Mouse (Mus musculus): ENCODE results near the gene Ucp2. TPM values are rescaled to one million over a fixed set of nuclear protein-coding genes. Genes with fewer than 3 reads are reported as not detected.
"Not testable (repeated sequence)": the region's sequence is repeated elsewhere in the genome, so short reads cannot be mapped to it uniquely, and the experiment has no call there.

Gene Ucp2
- polyA plus RNA-seq, 1 experiment from 2014 or later, result 382 TPM

DNA sequence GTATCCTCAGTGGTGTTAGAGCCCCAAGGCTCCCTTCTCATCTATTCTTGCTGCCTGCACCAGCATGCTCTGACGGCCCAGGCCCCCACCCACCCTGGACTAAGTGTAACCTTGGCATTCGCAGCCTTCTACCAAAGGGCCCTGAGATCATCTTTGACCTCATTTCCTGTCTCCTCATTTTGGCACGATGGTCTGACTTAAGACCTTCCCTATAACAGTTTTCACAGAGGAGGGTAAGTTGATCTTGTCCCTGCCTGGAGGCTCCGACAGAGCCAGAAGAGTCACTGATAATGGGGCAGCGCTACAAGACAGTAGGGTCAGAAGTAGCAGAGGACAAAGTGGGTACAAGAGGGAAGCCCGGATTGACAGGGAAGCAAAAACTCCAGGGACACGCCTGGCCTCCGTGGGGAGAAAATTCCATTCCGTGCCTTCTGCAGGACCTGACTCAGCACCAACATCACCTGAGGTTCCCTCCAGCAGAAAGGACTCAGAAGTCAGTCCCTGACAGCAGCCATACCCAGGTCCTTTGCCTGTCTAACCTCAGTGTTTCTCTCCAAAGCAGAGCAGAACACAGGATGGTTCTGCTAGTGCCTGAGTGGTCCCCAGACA is 19.2 kb upstream of the Ucp2 start:
- no peaks in the 10 kb centered on the region for H3K27me3 ChIP-seq (replicated peaks; ENCODE audit: control insufficient read depth, insufficient read depth, low read length)
- H3K27ac ChIP-seq (ENCODE audit: low read length), result no peak overlapping the region
- H3K4me3 ChIP-seq (ENCODE audit: low read length), result no peak overlapping the region
- H3K36me3 ChIP-seq (ENCODE audit: control insufficient read depth, insufficient read depth, low read length), result no peaks in the 10 kb centered on the region
- WGBS, result 76% methylated on average over 9 of the region's 9 CpGs
- ATAC-seq, result no peak
- H3K9ac ChIP-seq (ENCODE audit: low read depth, low read length), result no peak overlapping the region
- no peaks in the 10 kb centered on the region for H3K4me1 ChIP-seq (ENCODE audit: control insufficient read depth, insufficient read depth, low read length)
- no peaks in the 10 kb centered on the region for H3K9me3 ChIP-seq (ENCODE audit: control insufficient read depth, low read length)
- H3K4me2 ChIP-seq (ENCODE audit: low read depth, low read length), result no peak overlapping the region

DNA sequence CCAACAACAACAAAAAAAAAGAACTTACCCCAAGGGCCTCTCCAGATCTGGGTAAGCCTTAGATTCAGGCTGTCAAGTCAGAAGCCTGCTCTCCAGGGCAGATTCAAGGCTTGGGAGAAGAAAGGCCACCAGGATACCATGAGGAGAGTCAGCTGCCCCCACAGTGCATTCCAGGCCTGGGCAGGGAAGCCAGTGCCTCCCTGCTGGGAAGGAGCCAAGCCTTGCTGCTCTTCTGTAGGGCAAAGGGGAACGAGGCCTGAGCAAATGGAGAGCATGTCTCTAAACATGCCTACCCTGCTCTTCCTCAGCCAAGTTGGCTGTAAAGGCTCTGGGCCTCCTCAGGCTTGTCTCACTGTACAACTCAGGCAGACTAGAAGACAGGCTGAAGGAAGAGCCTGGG is 18.5 kb upstream of the Ucp2 start:
- no peaks in the 10 kb centered on the region for H3K36me3 ChIP-seq (ENCODE audit: control insufficient read depth, insufficient read depth, low read length)
- no peak overlapping the region for H3K4me2 ChIP-seq (ENCODE audit: low read depth, low read length)
- no peak overlapping the region for H3K9ac ChIP-seq (ENCODE audit: low read depth, low read length)
- no peaks in the 10 kb centered on the region for H3K4me1 ChIP-seq (ENCODE audit: control insufficient read depth, insufficient read depth, low read length)
- H3K4me3 ChIP-seq (ENCODE audit: low read length), result no peak overlapping the region
- no peaks in the 10 kb centered on the region for H3K27me3 ChIP-seq (replicated peaks; ENCODE audit: control insufficient read depth, insufficient read depth, low read length)
- H3K9me3 ChIP-seq (ENCODE audit: control insufficient read depth, low read length), result no peaks in the 10 kb centered on the region
- WGBS, result 40% methylated on average over 1 of the region's 1 CpGs
- no peak for ATAC-seq
- no peak overlapping the region for H3K27ac ChIP-seq (ENCODE audit: low read length)

DNA sequence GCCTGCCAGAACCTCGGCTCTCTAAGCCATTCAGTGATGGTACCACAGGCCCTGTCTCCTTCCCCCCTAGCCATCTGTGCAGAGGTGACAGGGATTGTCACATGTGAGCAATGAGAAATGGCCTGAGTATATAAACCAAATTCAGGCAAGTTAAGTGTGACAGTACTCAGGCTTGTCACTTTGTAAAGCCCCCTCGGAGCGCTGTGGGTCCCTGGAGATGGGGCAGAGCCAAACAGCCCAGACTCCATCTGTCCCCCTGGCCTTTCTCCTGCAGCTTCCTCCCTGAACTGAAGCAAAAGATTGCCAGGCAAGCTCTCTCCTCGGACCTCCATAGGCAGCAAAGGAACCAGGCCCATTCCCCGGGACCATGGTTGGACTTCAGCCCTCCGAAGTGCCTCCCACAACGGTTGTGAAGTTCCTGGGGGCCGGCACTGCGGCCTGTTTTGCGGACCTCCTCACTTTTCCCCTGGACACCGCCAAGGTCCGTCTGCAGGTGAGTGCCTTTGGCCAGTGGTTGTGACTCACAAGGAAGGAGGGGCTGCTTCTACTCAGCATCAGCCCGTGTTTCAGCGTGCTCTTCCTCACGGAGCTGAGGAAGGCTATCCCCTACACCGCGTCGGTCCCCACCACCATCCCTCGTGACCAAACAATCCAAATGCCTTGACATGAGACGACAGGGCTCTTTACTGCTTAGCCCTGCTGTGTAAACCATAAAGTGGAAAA is 13.9 kb upstream of the Ucp2 start:
- Histone ChIP-seq H3K27ac (ENCODE audit: low read length) (no peak overlapping the region), H3K4me1 (ENCODE audit: control insufficient read depth, insufficient read depth, low read length) (no peaks in the 10 kb centered on the region), H3K9me3 (ENCODE audit: control insufficient read depth, low read length) (no peaks in the 10 kb centered on the region), H3K36me3 (ENCODE audit: control insufficient read depth, insufficient read depth, low read length) (no peaks in the 10 kb centered on the region), H3K27me3 (replicated peaks; ENCODE audit: control insufficient read depth, insufficient read depth, low read length) (no peaks in the 10 kb centered on the region), H3K9ac (ENCODE audit: low read depth, low read length) (no peak overlapping the region), H3K4me3 (ENCODE audit: low read length) (no peak overlapping the region), H3K4me2 (ENCODE audit: low read depth, low read length) (no peak overlapping the region)
- WGBS, result 73% methylated on average over 20 of the region's 20 CpGs
- ATAC-seq, result no peak

- H3K27ac ChIP-seq (ENCODE audit: low read length), result no peak overlapping the region
- no peaks in the 10 kb centered on the region for H3K9me3 ChIP-seq (ENCODE audit: control insufficient read depth, low read length)
- no peaks in the 10 kb centered on the region for H3K27me3 ChIP-seq (replicated peaks; ENCODE audit: control insufficient read depth, insufficient read depth, low read length)
- no peaks in the 10 kb centered on the region for H3K4me1 ChIP-seq (ENCODE audit: control insufficient read depth, insufficient read depth, low read length)
- H3K4me2 ChIP-seq (ENCODE audit: low read depth, low read length), result no peak overlapping the region
- WGBS, result 64% methylated on average over 15 of the region's 15 CpGs
- no peaks in the 10 kb centered on the region for H3K36me3 ChIP-seq (ENCODE audit: control insufficient read depth, insufficient read depth, low read length)
- ATAC-seq, result no peak
- no peak overlapping the region for H3K9ac ChIP-seq (ENCODE audit: low read depth, low read length)
- H3K4me3 ChIP-seq (ENCODE audit: low read length), result no peak overlapping the region
Measured at GRCm38 (mm10) chr7:100479823-100480164, 13.3 kb upstream of the Ucp2 start.

GRCm38 (mm10) chr7:100480175-100480574 is 13.0 kb upstream of the Ucp2 start:
- no peak for ATAC-seq
- 87% methylated on average over 17 of the region's 17 CpGs for WGBS

DNA sequence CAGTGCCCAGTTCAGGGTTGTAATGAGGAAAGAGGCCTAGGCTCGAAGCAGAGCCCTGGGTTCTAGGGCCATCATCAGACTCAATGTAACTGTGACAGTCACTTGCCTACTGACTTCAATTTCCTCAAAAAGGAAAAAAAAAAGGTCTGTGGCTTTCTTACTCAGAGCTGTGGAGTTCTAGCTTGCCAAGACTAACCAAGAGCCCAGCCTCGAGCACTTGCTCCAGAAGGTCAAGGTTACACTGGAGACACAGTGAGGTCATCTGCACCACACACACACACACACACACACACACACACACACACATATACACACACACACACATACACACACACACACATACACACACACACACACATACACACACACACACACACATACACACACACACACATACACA is 11.1 kb upstream of the Ucp2 start:
- H3K27me3 ChIP-seq (replicated peaks; ENCODE audit: control insufficient read depth, insufficient read depth, low read length); H3K27ac ChIP-seq (ENCODE audit: low read length); H3K4me3 ChIP-seq (ENCODE audit: low read length); H3K4me2 ChIP-seq (ENCODE audit: low read depth, low read length); ATAC-seq; H3K9ac ChIP-seq (ENCODE audit: low read depth, low read length); H3K4me1 ChIP-seq (ENCODE audit: control insufficient read depth, insufficient read depth, low read length); H3K36me3 ChIP-seq (ENCODE audit: control insufficient read depth, insufficient read depth, low read length); H3K9me3 ChIP-seq (ENCODE audit: control insufficient read depth, low read length): not testable (repeated sequence)
- 92% methylated on average over 2 of the region's 2 CpGs for WGBS

More at GRCm38 (mm10) chr7:100480175-100480574, 13.0 kb upstream of the Ucp2 start:
- Histone ChIP-seq H3K27me3 (replicated peaks; ENCODE audit: control insufficient read depth, insufficient read depth, low read length) (no peaks in the 10 kb centered on the region), H3K36me3 (ENCODE audit: control insufficient read depth, insufficient read depth, low read length) (no peaks in the 10 kb centered on the region), H3K4me2 (ENCODE audit: low read depth, low read length) (no peak overlapping the region), H3K9ac (ENCODE audit: low read depth, low read length) (no peak overlapping the region), H3K27ac (ENCODE audit: low read length) (no peak overlapping the region), H3K4me1 (ENCODE audit: control insufficient read depth, insufficient read depth, low read length) (no peaks in the 10 kb centered on the region), H3K9me3 (ENCODE audit: control insufficient read depth, low read length) (no peaks in the 10 kb centered on the region), H3K4me3 (ENCODE audit: low read length) (no peak overlapping the region)

DNA sequence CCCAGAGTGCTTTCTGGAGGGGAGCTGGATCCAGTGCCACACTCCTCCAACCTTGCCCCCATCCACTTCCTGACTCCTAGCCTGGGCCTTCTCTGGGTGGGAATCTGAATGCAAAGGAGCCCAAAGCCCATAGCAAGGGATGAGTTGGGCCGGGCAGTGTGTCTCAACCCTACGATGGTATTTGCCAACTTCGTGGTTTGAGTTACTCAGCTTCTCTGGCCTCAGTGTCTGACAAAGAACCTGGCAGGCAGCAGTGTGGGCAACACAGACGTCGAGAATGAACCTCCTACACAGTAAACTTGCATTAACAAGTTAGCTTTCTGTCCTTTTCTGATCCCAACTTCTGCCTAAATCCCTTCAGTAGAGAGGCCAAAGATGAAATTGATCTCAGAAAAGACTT is 8.6 kb upstream of the Ucp2 start:
- H3K9me3 ChIP-seq (ENCODE audit: control insufficient read depth, low read length), result no peaks in the 10 kb centered on the region
- H3K27ac ChIP-seq (ENCODE audit: low read length), result no peak overlapping the region
- no peak overlapping the region for H3K4me3 ChIP-seq (ENCODE audit: low read length)
- 86% methylated on average over 5 of the region's 5 CpGs for WGBS
- H3K4me2 ChIP-seq (ENCODE audit: low read depth, low read length), result no peak overlapping the region
- H3K4me1 ChIP-seq (ENCODE audit: control insufficient read depth, insufficient read depth, low read length), result no peaks in the 10 kb centered on the region
- H3K36me3 ChIP-seq (ENCODE audit: control insufficient read depth, insufficient read depth, low read length), result no peaks in the 10 kb centered on the region
- no peaks in the 10 kb centered on the region for H3K27me3 ChIP-seq (replicated peaks; ENCODE audit: control insufficient read depth, insufficient read depth, low read length)
- no peak for ATAC-seq
- no peak overlapping the region for H3K9ac ChIP-seq (ENCODE audit: low read depth, low read length)

DNA sequence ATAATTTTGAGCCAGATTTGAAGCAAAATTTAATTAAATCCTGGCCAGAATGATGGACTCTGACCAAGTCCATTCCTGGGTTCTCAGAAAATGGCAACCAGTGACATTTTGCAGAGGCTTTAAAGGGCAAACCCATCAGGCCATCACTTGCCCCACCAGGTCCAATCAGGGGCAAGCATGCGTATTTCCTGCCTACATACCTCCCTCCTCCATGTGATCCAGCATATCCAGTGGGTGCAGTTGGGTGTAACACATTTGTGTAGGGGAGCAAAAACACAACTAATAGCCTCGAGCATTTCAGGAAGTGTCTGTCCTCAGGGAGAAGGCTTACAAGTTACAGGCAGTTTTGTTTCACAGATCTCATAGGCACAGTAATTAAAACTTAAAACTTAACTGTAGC is 5.8 kb upstream of the Ucp2 start:
- no peak overlapping the region for H3K27ac ChIP-seq (ENCODE audit: low read length)
- H3K27me3 ChIP-seq (replicated peaks; ENCODE audit: control insufficient read depth, insufficient read depth, low read length), result no peaks in the 10 kb centered on the region
- H3K9me3 ChIP-seq (ENCODE audit: control insufficient read depth, low read length), result no peaks in the 10 kb centered on the region
- ATAC-seq, result no peak
- no peak overlapping the region for H3K9ac ChIP-seq (ENCODE audit: low read depth, low read length)
- H3K4me2 ChIP-seq (ENCODE audit: low read depth, low read length), result no peak overlapping the region
- no peak overlapping the region for H3K4me3 ChIP-seq (ENCODE audit: low read length)
- WGBS, result 68% methylated on average over 2 of the region's 2 CpGs
- no peaks in the 10 kb centered on the region for H3K4me1 ChIP-seq (ENCODE audit: control insufficient read depth, insufficient read depth, low read length)
- no peaks in the 10 kb centered on the region for H3K36me3 ChIP-seq (ENCODE audit: control insufficient read depth, insufficient read depth, low read length)

DNA sequence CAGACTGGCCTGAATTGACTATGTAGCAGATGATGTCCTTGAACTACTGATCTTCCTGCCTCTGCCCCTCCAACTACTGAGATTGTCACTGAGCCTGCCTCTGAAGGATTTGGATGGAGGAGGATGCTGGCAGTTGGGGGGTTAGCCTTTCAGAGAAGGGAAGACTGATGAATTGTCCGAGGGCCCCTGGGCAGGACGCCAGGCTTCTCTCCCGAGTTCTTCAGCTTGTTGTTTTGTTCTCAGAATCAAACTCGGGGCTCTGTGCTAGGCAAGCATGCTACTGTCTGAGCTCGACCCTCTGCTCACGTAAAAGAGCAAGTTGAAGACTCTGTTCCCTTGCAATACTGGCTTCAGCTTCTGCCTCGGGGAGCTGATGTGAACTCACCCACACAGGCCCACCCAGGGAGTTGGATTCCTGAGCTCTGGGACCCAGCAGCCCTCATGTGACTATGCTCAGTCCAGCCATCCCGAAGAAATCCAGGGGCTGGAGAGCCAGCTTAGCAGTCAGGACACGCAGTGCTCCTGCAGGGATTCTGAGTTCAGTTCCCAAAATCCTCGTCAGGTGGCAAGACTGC is 4.6 kb upstream of the Ucp2 start:
- Histone ChIP-seq H3K36me3 (ENCODE audit: control insufficient read depth, insufficient read depth, low read length) (no peaks in the 10 kb centered on the region), H3K4me1 (ENCODE audit: control insufficient read depth, insufficient read depth, low read length) (no peaks in the 10 kb centered on the region; the same call in 1 of the 2 replicates), H3K9me3 (ENCODE audit: control insufficient read depth, low read length) (no peaks in the 10 kb centered on the region), H3K4me3 (ENCODE audit: low read length) (no peak overlapping the region), H3K4me2 (ENCODE audit: low read depth, low read length) (no peak overlapping the region), H3K27me3 (replicated peaks; ENCODE audit: control insufficient read depth, insufficient read depth, low read length) (no peaks in the 10 kb centered on the region), H3K9ac (ENCODE audit: low read depth, low read length) (peak overlapping the region; percentile 11; the same call in 1 of the 2 replicates), H3K27ac (ENCODE audit: low read length) (peak overlapping the region; percentile 31)
- 32% methylated on average over 10 of the region's 10 CpGs for WGBS
- no peak for ATAC-seq

Measured in intestine, embryonic 16.5 days (tissue).